Comparison of ENCODE assay signal across 7 mouse cellular contexts in the genomic region with DNA sequence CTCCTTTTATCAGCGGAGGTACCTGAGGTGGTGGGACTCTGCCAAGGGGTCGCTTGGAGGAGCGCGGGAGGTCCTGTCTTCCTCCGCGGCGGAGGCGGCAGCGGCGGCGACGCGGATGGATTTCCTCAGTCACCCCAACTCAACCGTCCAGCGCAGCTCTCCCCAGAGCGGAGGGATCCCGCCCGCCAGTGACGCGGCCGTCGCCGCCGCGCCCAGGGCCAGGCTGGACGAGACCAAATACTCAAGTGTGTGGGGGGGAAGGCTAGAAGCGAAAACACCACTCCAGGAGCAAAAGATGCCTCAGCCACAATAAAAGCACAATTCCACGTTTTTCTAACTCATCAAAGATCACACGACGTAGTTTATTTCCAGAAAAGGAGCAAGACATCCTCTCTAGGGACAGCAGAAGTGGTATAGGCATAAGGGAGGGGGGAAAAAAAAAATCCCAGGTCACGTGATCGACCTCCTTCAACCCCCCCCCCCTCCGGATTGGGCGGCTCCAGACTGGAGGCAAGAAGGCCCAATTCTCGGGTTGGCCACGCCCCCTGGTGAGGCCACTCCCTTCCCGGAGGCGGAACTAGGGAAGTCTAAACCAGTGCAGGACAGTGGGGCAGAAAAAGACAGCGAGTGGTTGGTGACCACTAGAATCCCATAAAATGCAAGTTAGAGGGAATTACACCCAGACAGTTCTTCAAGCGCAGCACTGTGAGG. TPM values are rescaled to one million over a fixed set of nuclear protein-coding genes. Genes with fewer than 3 reads are reported as not detected.
DNase-seq lines count a peak whose midpoint lies in the region; ATAC-seq lines count a peak whose summit lies in the region.

TSS of gene Epo (minus strand) at position 126 of the 711 bp plus-strand sequence.
TSS of gene Gnb2 (minus strand) at position 394 of the 711 bp plus-strand sequence.

- peak; percentile 48 for ATAC-seq in embryonic facial prominence, embryonic 12.5 days (ENCODE audit: insufficient number of reproducible peaks, insufficient read depth, low FRiP score, low TSS enrichment)
- peak; percentile 79; the same call in 1 of the 2 replicates for ATAC-seq in limb, embryonic 11.5 days (ENCODE audit: insufficient number of reproducible peaks, low FRiP score, low TSS enrichment, low read depth)
- ATAC-seq in midbrain, embryonic 14.5 days (ENCODE audit: low FRiP score, low TSS enrichment): peak; percentile 70

- peaks cover 12% of the 10 kb centered on the region for H3K4me1 ChIP-seq in embryonic facial prominence, embryonic 12.5 days
- H3K4me1 ChIP-seq in limb, embryonic 11.5 days (ENCODE audit: control insufficient read depth, insufficient read depth, low read length): peaks cover 8% of the 10 kb centered on the region
- peaks cover 11% of the 10 kb centered on the region for H3K4me1 ChIP-seq in midbrain, embryonic 14.5 days (ENCODE audit: control insufficient read depth, insufficient read depth, low read length)

- H3K36me3 ChIP-seq in embryonic facial prominence, embryonic 12.5 days: peaks cover 20% of the 10 kb centered on the region
- peaks cover 12% of the 10 kb centered on the region; the same call in 1 of the 2 replicates for H3K36me3 ChIP-seq in limb, embryonic 11.5 days (ENCODE audit: control insufficient read depth, insufficient read depth, low read length)
- peaks cover 20% of the 10 kb centered on the region for H3K36me3 ChIP-seq in midbrain, embryonic 14.5 days (ENCODE audit: control insufficient read depth, insufficient read depth, low read length)

- peak within 1 kb of the TSS; percentile 91 for H3K9ac ChIP-seq in embryonic facial prominence, embryonic 12.5 days
- peak within 1 kb of the TSS; percentile 84 for H3K9ac ChIP-seq in limb, embryonic 11.5 days (ENCODE audit: low read length)
- peak within 1 kb of the TSS; percentile 97 for H3K9ac ChIP-seq in midbrain, embryonic 14.5 days (replicated peaks; ENCODE audit: low read length)

- peak within 1 kb of the TSS; percentile 78 for H3K4me3 ChIP-seq in embryonic facial prominence, embryonic 12.5 days
- peak within 1 kb of the TSS; percentile 81 for H3K4me3 ChIP-seq in limb, embryonic 11.5 days (ENCODE audit: low read depth, low read length)
- peak within 1 kb of the TSS; percentile 92 for H3K4me3 ChIP-seq in midbrain, embryonic 14.5 days (replicated peaks; ENCODE audit: low read depth, low read length)

- H3K4me2 ChIP-seq in embryonic facial prominence, embryonic 12.5 days (replicated peaks): peak within 1 kb of the TSS; percentile 96
- peak within 1 kb of the TSS; percentile 95 for H3K4me2 ChIP-seq in limb, embryonic 11.5 days (ENCODE audit: low read depth, severe bottlenecking)
- peak within 1 kb of the TSS; percentile 92 for H3K4me2 ChIP-seq in midbrain, embryonic 14.5 days (ENCODE audit: low read length)

- H3K27ac ChIP-seq in embryonic facial prominence, embryonic 12.5 days: peak within 1 kb of the TSS; percentile 94
- peak within 1 kb of the TSS; percentile 83 for H3K27ac ChIP-seq in limb, embryonic 11.5 days (replicated peaks; ENCODE audit: low read depth, low read length)
- H3K27ac ChIP-seq in midbrain, embryonic 14.5 days (replicated peaks; ENCODE audit: low read depth, low read length): peak within 1 kb of the TSS; percentile 98

- H3K27me3 ChIP-seq in embryonic facial prominence, embryonic 12.5 days: no peaks in the 10 kb centered on the region
- H3K27me3 ChIP-seq in limb, embryonic 11.5 days (ENCODE audit: control insufficient read depth, insufficient read depth, low read length): no peaks in the 10 kb centered on the region
- H3K27me3 ChIP-seq in midbrain, embryonic 14.5 days (ENCODE audit: control insufficient read depth, insufficient read depth, low read length): no peaks in the 10 kb centered on the region

- no peaks in the 10 kb centered on the region for H3K9me3 ChIP-seq in embryonic facial prominence, embryonic 12.5 days
- no peaks in the 10 kb centered on the region for H3K9me3 ChIP-seq in limb, embryonic 11.5 days (ENCODE audit: control insufficient read depth, low read length)
- H3K9me3 ChIP-seq in midbrain, embryonic 14.5 days (ENCODE audit: control insufficient read depth, low read length): no peaks in the 10 kb centered on the region

- peak; percentile 99 for DNase-seq in adrenal gland, postnatal 25 days
- DNase-seq in heart, adult 11 months: peak; percentile 100
- peak; percentile 99 for DNase-seq in kidney, adult 18-20 months
- peak; percentile 98 for DNase-seq in limb, embryonic 11.5 days (ENCODE audit: low spot score)
- DNase-seq in midbrain, embryonic 14.5 days: peak; percentile 99
- DNase-seq in spleen, adult 18-20 months: peak; percentile 97 to 98

- under 1% methylated on average over 40 of the region's 40 CpGs for WGBS in embryonic facial prominence, embryonic 12.5 days
- WGBS in limb, embryonic 11.5 days: 0% methylated on average over 39 of the region's 40 CpGs
- under 1% methylated on average over 40 of the region's 40 CpGs for WGBS in midbrain, embryonic 14.5 days

RNA-seq across cellular contexts. Expression of gene Epo, which starts in this region (rescaled TPM):
- not detected in 2 replicates for total RNA-seq in adrenal gland, postnatal 25 days (2021)
- 0.34 and 0.47 TPM in 2 replicates for polyA plus RNA-seq in embryonic facial prominence, embryonic 12.5 days (2016; fragmentation: Nextera tagmentation; extraction: Ambion mirVana)
- 0.54 and 0.67 TPM in 2 replicates for polyA plus RNA-seq in limb, embryonic 11.5 days (2014; fragmentation: Nextera tagmentation; extraction: Ambion mirVana)
- polyA plus RNA-seq in midbrain, embryonic 14.5 days (2014; fragmentation: Nextera tagmentation; extraction: Ambion mirVana): not detected in 2 replicates

RNA-seq across cellular contexts. Expression of gene Gnb2, which starts in this region (rescaled TPM):
- 580 and 681 TPM in 2 replicates for total RNA-seq in adrenal gland, postnatal 25 days (2021)
- 382 and 409 TPM in 2 replicates for polyA plus RNA-seq in embryonic facial prominence, embryonic 12.5 days (2016; fragmentation: Nextera tagmentation; extraction: Ambion mirVana)
- 352 and 360 TPM in 2 replicates for polyA plus RNA-seq in limb, embryonic 11.5 days (2014; fragmentation: Nextera tagmentation; extraction: Ambion mirVana)
- polyA plus RNA-seq in midbrain, embryonic 14.5 days (2014; fragmentation: Nextera tagmentation; extraction: Ambion mirVana): 633 and 757 TPM in 2 replicates

Comparison
In these comparisons a context has a peak if more than half of its experiments do, and no peak if none do; other contexts are left out.
1. Peak in every context shown above with its lines: DNase-seq, ATAC-seq, H3K4me3 ChIP-seq and H3K27ac ChIP-seq.